Mouse (Mus musculus) stomach, postnatal 0 days (tissue): Measurements from ENCODE around the gene Aff4.
A peak's percentile ranks its signal among the peaks of the same experiment; 100 is the strongest.

Source experiments
- CTCF ChIP-seq: IDR thresholded peaks from 2 replicates; pipeline ENCODE4 v1.5.1; 2016; ENCODE audit warnings: antibody characterized with exemption, low read depth, mild to moderate bottlenecking, moderate library complexity
- EP300 ChIP-seq: optimal IDR thresholded peaks from 2 replicates; pipeline ENCODE3; 2016; ENCODE audit warnings: antibody characterized with exemption

- peak; percentile 21; the same call in 1 of the 2 replicates for TF ChIP-seq CTCF
- TF ChIP-seq EP300, result no peak
These were observed 46.4 kb upstream of the Aff4 start for GRCm38 (mm10) chr11:53304044-53304840.
